Mouse (Mus musculus): Measurements from ENCODE around the gene Cfl1. TPM values are rescaled to one million over a fixed set of nuclear protein-coding genes. Genes with fewer than 3 reads are reported as not detected.
"Not testable (repeated sequence)": the region's sequence is repeated elsewhere in the genome, so short reads cannot be mapped to it uniquely, and the experiment has no call there.

Cfl1 gene
- total RNA-seq, 4 experiments from 2014 or later: 711 to 770 (median 737) TPM

- DNase-seq: no peak
Observed at GRCm38 (mm10) chr19:5466916-5467500, 23.2 kb upstream of the Cfl1 start.

- no peak for DNase-seq
Observed at GRCm38 (mm10) chr19:5468374-5468773, 21.9 kb upstream of the Cfl1 start, which contains the start of gene Ctsw. Gene Ctsw, minus strand, starts transcription at chr19:5468507.

- no peak for DNase-seq
Observed at GRCm38 (mm10) chr19:5471846-5472245, 18.4 kb upstream of the Cfl1 start.

GRCm38 (mm10) chr19:5472857-5473256 lies 17.4 kb upstream of the Cfl1 start:
- DNase-seq: no peak

- DNase-seq: peak; percentile 89
Observed at GRCm38 (mm10) chr19:5473720-5474119, 16.5 kb upstream of the Cfl1 start, which contains the start of gene Efemp2. Gene Efemp2, plus strand, starts transcription at chr19:5473954.

GRCm38 (mm10) chr19:5474281-5475068 lies 15.8 kb upstream of the Cfl1 start:
- no peak for DNase-seq

GRCm38 (mm10) chr19:5475069-5475714 lies 15.1 kb upstream of the Cfl1 start:
- DNase-seq: no peak

GRCm38 (mm10) chr19:5477004-5477667 lies 13.1 kb upstream of the Cfl1 start:
- DNase-seq: no peak

- no peak for DNase-seq
Observed at GRCm38 (mm10) chr19:5477668-5478300, 12.5 kb upstream of the Cfl1 start.

GRCm38 (mm10) chr19:5480016-5480415 lies 10.2 kb upstream of the Cfl1 start:
- DNase-seq: no peak

GRCm38 (mm10) chr19:5481398-5481797 lies 8.9 kb upstream of the Cfl1 start:
- no peak for DNase-seq

- no peak for DNase-seq
Observed at GRCm38 (mm10) chr19:5483386-5484359, 6.6 kb upstream of the Cfl1 start.

- no peak for DNase-seq
Observed at GRCm38 (mm10) chr19:5484496-5484895, 5.8 kb upstream of the Cfl1 start.

- no peak for DNase-seq
Observed at GRCm38 (mm10) chr19:5485371-5485770, 4.9 kb upstream of the Cfl1 start.

- no peak for DNase-seq
Observed at GRCm38 (mm10) chr19:5485821-5486220, 4.4 kb upstream of the Cfl1 start.

GRCm38 (mm10) chr19:5486286-5486685 lies 4.0 kb upstream of the Cfl1 start:
- no peak for DNase-seq

- DNase-seq: no peak
Observed at GRCm38 (mm10) chr19:5486771-5487170, 3.5 kb upstream of the Cfl1 start.

- peak; percentile 97 for DNase-seq
Observed at GRCm38 (mm10) chr19:5487768-5488550, 2.3 kb upstream of the Cfl1 start, which contains the start of gene Mus81. Gene Mus81, minus strand, starts transcription at chr19:5488402.

- peak; percentile 96 for DNase-seq
Observed at GRCm38 (mm10) chr19:5488878-5489571, 1.2 kb upstream of the Cfl1 start.

- DNase-seq: not testable (repeated sequence)
Observed at GRCm38 (mm10) chr19:5489721-5490120, 534 bp upstream of the Cfl1 start.
